Mouse (Mus musculus) midbrain, embryonic 14.5 days (tissue): ENCODE measurements around the gene Lrrc4b. TPM values are rescaled to one million over a fixed set of nuclear protein-coding genes. Genes with fewer than 3 reads are reported as not detected.
A peak's percentile ranks its signal among the peaks of the same experiment; 100 is the strongest.

Experiments
- ATAC-seq: fragments of 200-750 bp; cut with Nextera tagmentation; 2 replicates; pipeline ENCODE4 v1.8.0; 2017; ENCODE audit warnings: moderate number of reproducible peaks, moderate library complexity; ENCODE audit not compliant: low FRiP score, low TSS enrichment
- DNase-seq: peaks from one replicate; pipeline ENCODE4 v3.0.0-alpha.2; 2015
- H3K27ac ChIP-seq: fragments of 300-500 bp; sonication (generic); replicated peaks from 2 replicates; pipeline ENCODE4 v1.5.1; 2014; ENCODE audit warnings: mild to moderate bottlenecking, low read depth, low read length, moderate library complexity
- H3K27me3 ChIP-seq: fragments of 300-500 bp; sonication (generic); 2 replicates; pipeline ENCODE4 v1.6.1; 2014; ENCODE audit warnings: low read length, control low read depth, mixed read lengths; ENCODE audit not compliant: control insufficient read depth, insufficient read depth
- H3K36me3 ChIP-seq: fragments of 300-500 bp; sonication (generic); 2 replicates; pipeline ENCODE4 v1.6.1; 2014; ENCODE audit warnings: low read length, control low read depth; ENCODE audit not compliant: control insufficient read depth, insufficient read depth
- H3K4me1 ChIP-seq: fragments of 300-500 bp; sonication (generic); 2 replicates; pipeline ENCODE4 v1.6.1; 2014; ENCODE audit warnings: mild to moderate bottlenecking, antibody characterized with exemption, low read length, control low read depth; ENCODE audit not compliant: control insufficient read depth, insufficient read depth
- H3K4me2 ChIP-seq: fragments of 300-500 bp; sonication (generic); 2 replicates; pipeline ENCODE4 v1.6.1; 2014; ENCODE audit warnings: mild to moderate bottlenecking, low read length, moderate library complexity
- H3K4me3 ChIP-seq: fragments of 300-500 bp; sonication (generic); replicated peaks from 2 replicates; pipeline ENCODE4 v1.5.1; 2014; ENCODE audit warnings: low read depth, low read length
- H3K9ac ChIP-seq: fragments of 300-500 bp; sonication (generic); replicated peaks from 2 replicates; pipeline ENCODE4 v1.6.1; 2014; ENCODE audit warnings: mild to moderate bottlenecking, low read length, moderate library complexity
- H3K9me3 ChIP-seq: fragments of 300-500 bp; sonication (generic); 2 replicates; pipeline ENCODE4 v1.6.1; 2016; ENCODE audit warnings: low read length, control low read depth, mixed read lengths; ENCODE audit not compliant: control insufficient read depth
- WGBS: fragments of 180-500 bp; shearing (Covaris S2); extraction: QIAGEN DNeasy Blood & Tissue Kit; methylation state at CpG from one replicate; pipeline ENCODE4 v1.1.7; 2014; 5-methylcytosine and 5-hydroxymethylcytosine counted together
- polyA plus RNA-seq: library from polyadenylated mRNA; unstranded; fragments of >200 nt; fragmentation: Nextera tagmentation; extraction: Ambion mirVana; gene quantifications from 2 replicates; pipeline ENCODE4 v1.2.1, GENCODE M21; 2014

The Lrrc4b gene
- polyA plus RNA-seq, 1 experiment from 2014 or later: 28.4 TPM

DNA sequence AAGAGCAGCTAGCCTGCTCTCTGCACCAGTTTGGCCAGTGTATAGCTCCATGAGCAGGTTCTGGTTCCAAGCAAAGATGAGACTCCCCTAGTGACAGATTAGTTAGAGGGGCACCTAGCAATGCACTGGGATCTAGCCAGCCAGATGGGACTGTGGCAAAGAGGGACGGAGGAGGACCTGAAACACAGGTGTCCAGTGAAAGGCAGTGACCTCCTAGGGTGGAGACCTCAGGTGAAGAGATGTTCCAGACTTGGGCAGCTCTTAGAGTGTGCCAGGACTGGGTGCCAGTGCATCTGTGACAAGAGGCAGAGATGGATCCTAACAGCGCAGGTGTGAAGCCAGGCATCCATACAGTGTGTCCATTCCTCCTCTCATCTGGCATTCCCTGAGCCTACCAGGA, 10.9 kb downstream of the Lrrc4b start:
- Histone ChIP-seq H3K4me3 (no peak overlapping the region), H3K27me3 (no peaks in the 10 kb centered on the region), H3K27ac (0 out of 2 replicates have a peak overlapping the region, but pooled peaks have one; percentile 41), H3K9me3 (no peaks in the 10 kb centered on the region), H3K4me1 (peaks cover 28% of the 10 kb centered on the region), H3K4me2 (no peak overlapping the region), H3K36me3 (peaks cover 4% of the 10 kb centered on the region), H3K9ac (no peak overlapping the region)
- DNase-seq: no peak
- no peak for ATAC-seq
- WGBS: 81% methylated on average over 2 of the region's 2 CpGs

DNA sequence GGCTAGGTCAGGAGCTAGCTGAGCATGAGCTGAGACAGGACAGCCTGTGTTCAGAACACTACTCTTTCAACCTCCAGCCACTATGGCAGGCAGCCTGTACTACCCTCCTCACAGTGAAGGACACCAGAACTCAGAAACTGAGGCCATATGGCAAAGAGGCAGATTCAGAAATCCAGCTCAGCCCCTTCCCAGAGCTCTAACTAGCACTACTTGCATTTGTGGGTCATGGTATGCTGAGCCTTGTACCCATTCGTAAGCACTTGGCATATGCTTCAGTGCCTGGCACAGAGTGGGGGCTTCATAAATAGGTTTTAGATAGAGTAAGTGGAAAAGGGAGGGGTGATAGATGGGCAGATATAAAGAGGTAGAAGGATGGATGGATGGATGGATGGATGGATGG, 11.7 kb downstream of the Lrrc4b start:
- Histone ChIP-seq H3K9ac (no peak overlapping the region), H3K4me3 (no peak overlapping the region), H3K4me1 (peaks cover 36% of the 10 kb centered on the region), H3K27me3 (no peaks in the 10 kb centered on the region), H3K36me3 (peaks cover 12% of the 10 kb centered on the region), H3K9me3 (no peaks in the 10 kb centered on the region), H3K27ac (no peak overlapping the region; the same call in 1 of the 2 replicates), H3K4me2 (no peak overlapping the region)
- no peak for DNase-seq
- no peak for ATAC-seq
- 91% methylated on average over 1 of the region's 1 CpGs for WGBS

DNA sequence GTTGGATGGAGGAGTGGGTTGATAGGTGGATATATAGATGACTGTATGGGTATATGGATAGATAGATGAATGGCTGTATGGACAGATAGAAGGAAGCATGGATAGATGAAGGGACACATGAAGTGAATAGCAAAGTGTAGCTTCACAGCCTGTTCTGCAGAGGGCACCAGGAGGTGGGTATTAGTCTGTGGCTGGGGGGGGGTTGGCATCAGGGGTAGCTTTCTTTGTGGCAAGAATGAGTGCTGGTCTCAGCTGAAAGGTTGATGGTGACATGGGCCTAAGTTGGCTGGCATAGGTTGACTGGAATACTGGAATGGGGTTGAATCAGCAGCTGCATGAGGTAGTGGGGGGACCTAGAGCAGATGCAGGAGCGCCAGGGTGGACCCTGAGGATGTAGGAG, 12.4 kb downstream of the Lrrc4b start:
- Histone ChIP-seq H3K9ac (peak overlapping the region; percentile 97), H3K4me1 (peaks cover 43% of the 10 kb centered on the region), H3K27ac (peak overlapping the region; percentile 99), H3K36me3 (peaks cover 19% of the 10 kb centered on the region), H3K4me3 (peak overlapping the region; percentile 69), H3K9me3 (no peaks in the 10 kb centered on the region), H3K27me3 (no peaks in the 10 kb centered on the region), H3K4me2 (peak overlapping the region; percentile 97)
- DNase-seq: no peak
- 15% methylated on average over 1 of the region's 1 CpGs for WGBS
- no peak for ATAC-seq

DNA sequence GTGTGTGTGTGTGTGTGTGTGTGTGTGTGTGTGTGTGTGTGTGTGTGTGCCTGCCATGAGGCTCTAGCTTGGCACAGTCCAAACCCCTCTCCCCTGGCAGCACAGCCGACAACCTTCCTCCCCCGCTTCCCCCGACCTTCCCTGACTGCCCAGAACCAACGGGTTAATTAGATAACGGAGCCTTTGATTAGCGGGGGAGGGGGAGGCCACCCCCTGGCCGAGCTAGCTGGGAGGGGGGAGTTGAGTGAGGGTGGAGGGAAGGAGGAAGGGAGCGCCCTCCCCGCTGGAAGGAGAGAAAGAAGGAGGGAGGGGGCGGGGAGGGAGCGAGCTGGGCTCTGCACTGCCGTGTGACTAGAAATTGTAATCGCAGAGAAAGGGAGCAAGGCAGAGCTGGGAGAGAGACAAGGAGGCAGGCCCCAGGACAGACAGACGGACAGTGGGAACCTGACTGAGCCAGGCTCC, 12.9 kb downstream of the Lrrc4b start:
- DNase-seq: peak; percentile 91
- Histone ChIP-seq H3K4me3 (peak overlapping the region; percentile 69), H3K4me2 (peak overlapping the region; percentile 97), H3K9ac (peak overlapping the region; percentile 97), H3K9me3 (no peaks in the 10 kb centered on the region), H3K36me3 (peaks cover 24% of the 10 kb centered on the region), H3K4me1 (peaks cover 48% of the 10 kb centered on the region), H3K27me3 (no peaks in the 10 kb centered on the region), H3K27ac (peak overlapping the region; percentile 99)
- WGBS: 0% methylated on average over 12 of the region's 14 CpGs
- ATAC-seq: peak; percentile 74

DNA sequence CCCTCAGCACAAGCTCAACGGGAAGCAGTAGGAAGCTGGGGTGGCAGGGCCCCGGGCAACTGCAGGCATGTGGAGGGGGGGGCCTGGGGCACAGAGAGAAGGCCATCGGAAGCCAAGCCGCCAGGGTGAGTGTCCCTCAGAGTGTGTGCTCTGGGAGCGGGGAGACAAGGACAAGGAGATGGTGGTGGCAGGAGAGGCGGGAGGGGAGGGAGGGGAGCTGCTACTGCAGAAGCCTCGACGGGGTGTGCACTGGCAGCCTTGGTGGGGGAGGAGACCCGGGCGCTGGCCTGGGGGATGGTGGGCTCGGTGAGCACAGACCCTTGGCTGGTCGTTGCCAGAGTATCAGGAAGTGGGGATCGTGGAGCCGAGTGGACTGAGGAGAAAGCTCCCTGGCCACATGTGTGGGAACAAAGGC, 13.6 kb downstream of the Lrrc4b start:
- no peaks in the 10 kb centered on the region for H3K27me3 ChIP-seq
- peak overlapping the region; percentile 99 for H3K27ac ChIP-seq
- H3K4me1 ChIP-seq: peaks cover 49% of the 10 kb centered on the region
- DNase-seq (peak; percentile 77), ATAC-seq (peak; percentile 32; the same call in 1 of the 2 replicates)
- H3K4me2 ChIP-seq: peak overlapping the region; percentile 97
- no peaks in the 10 kb centered on the region for H3K9me3 ChIP-seq
- H3K36me3 ChIP-seq: peaks cover 29% of the 10 kb centered on the region
- under 1% methylated on average over 14 of the region's 14 CpGs for WGBS
- peak overlapping the region; percentile 69 for H3K4me3 ChIP-seq
- H3K9ac ChIP-seq: peak overlapping the region; percentile 97

DNA sequence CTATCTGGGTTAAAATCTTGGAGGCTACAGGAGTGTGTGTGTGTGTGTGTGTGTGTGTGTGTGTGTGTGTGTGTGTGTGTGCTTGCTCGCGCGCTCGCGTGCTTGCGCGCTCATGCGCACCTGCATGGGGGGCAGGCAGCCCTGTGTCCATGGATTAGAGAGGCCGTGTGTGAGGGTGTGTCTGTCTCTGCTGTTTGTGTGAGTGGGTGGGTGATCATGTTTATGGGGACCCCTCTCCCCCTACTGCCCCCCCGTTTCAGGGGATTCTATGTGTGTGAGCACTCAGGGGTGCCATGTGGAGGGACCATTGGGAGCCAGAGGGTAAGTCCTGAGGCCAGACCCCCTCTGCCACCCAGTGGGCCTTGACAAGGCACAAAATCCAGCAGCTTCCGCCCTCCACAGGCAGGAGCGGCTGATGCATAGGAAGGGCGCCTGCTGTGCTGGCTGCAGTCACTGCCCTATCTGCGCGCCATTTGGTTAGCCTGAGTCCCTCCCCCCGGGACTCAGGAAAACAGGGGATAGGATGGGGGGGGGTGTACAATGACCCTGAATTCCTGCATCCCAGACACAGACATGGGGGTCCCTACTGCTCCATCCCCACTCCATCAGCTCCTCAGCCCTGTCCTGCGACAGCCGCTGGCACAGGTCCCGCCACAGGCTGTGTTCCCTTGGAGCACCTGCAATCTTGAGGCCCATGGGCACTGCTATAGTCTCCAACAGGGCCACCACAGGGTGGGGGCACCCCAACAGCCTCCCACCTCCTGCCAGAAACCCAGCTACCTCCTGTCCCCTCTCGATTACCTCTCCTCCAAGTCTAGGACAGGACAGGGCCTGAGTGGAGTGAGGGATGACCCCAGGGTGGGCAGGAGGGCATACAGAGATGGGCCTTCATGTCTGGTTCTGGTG, 14.7 kb downstream of the Lrrc4b start:
- peak overlapping the region; percentile 97 for H3K4me2 ChIP-seq
- WGBS: 5% methylated on average over 20 of the region's 20 CpGs
- H3K27ac ChIP-seq: peak overlapping the region; percentile 99
- H3K4me1 ChIP-seq: peaks cover 51% of the 10 kb centered on the region
- H3K36me3 ChIP-seq: peaks cover 37% of the 10 kb centered on the region
- DNase-seq (peak; percentile 81), ATAC-seq (peak; percentile 46)
- H3K27me3 ChIP-seq: no peaks in the 10 kb centered on the region
- H3K9ac ChIP-seq: peak overlapping the region; percentile 97
- no peaks in the 10 kb centered on the region for H3K9me3 ChIP-seq
- peak overlapping the region; percentile 69 for H3K4me3 ChIP-seq

DNA sequence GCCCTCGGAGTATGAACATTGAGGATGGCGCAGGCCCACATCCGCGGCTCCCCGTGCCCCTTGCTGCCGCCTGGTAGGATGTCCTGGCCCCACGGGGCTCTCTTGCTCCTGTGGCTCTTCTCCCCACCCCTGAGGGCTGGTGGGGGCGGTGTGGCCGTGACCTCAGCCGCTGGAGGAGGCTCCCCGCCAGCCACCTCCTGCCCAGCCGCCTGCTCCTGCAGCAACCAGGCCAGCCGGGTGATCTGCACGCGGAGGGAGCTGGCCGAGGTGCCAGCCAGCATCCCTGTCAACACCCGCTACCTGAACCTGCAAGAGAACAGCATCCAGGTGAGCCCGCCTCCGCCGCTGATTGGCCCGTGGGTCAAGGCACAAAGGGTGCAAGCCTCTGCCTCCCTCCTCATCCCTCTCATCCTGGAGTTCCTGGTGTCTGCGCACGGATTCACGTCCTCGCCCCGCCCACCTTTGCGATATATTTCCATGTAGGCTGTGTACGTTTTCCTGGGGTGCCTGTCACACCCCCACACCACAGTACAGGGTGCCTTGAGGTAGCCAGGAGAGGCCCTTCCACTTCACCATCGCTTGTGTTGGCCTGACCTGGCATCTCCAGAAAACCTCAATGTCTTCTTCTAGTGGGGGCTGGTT, 16.2 kb downstream of the Lrrc4b start:
- ATAC-seq: no peak
- Histone ChIP-seq H3K4me1 (peaks cover 51% of the 10 kb centered on the region), H3K27me3 (no peaks in the 10 kb centered on the region), H3K36me3 (peaks cover 52% of the 10 kb centered on the region), H3K9me3 (no peaks in the 10 kb centered on the region), H3K4me3 (peak overlapping the region; percentile 69), H3K4me2 (peak overlapping the region; percentile 97), H3K9ac (peak overlapping the region; percentile 97), H3K27ac (no peak overlapping the region)
- 41% methylated on average over 29 of the region's 29 CpGs for WGBS
- no peak for DNase-seq

DNA sequence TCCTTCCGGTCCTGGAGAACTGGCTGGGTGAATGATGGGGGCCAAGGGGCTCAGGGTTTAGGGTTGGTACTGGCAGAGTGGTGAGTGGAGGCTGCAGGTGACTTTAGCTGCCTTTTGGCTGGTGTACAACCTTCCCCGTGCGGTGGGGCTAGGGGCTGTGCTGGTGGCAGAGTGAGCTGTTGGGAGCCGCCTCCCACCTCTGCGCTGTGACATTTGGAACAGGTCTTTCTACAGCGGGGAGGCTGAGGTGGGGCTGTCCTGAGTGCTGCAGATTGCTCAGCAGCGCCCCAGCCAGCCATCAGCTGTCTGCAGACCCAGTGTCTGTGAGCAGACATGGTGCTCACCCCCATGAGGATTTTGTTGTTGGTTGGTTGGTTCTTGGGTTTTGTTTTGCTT, 16.7 kb downstream of the Lrrc4b start:
- ATAC-seq (no peak), DNase-seq (no peak)
- Histone ChIP-seq H3K4me2 (peak overlapping the region; percentile 97), H3K4me1 (peaks cover 46% of the 10 kb centered on the region), H3K9me3 (no peaks in the 10 kb centered on the region), H3K9ac (peak overlapping the region; percentile 97; the same call in 1 of the 2 replicates), H3K36me3 (peaks cover 57% of the 10 kb centered on the region), H3K27ac (no peak overlapping the region), H3K27me3 (no peaks in the 10 kb centered on the region), H3K4me3 (peak overlapping the region; percentile 69)
- whole genome bisulfite sequencing: 41% methylated on average over 7 of the region's 7 CpGs
